Mouse (Mus musculus) adrenal gland, adult (tissue): ENCODE results near the gene Creb3l4.

Experiments
- DNase-seq, 2 experiments: peaks; one replicate each; pipeline ENCODE4 v3.0.0; 2022 to 2023; ENCODE audit warnings: low spot score in 1 of 2; ENCODE audit not compliant: inconsistent age in 2 of 2

The Creb3l4 gene

DNA sequence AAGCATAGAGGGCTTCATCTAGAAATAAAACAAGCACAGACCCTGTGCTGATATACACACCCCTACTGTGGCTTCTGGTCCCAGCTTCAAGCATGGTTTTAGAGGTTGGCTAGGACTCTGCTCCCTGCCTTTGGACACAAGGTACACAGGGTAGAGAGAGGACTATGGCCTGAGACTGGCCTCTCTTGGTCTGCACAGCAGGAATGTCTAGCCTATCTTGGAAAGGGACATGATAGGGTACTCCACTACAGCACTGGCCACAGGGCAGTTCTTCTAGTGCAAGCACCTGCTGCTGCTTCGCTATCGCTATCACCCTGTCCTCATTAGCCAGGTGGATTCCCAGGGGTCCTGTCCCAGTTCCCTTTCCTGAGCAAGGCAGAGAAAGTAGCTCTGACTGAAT, 2.1 kb downstream of the Creb3l4 start:
- DNase-seq = no peak

DNA sequence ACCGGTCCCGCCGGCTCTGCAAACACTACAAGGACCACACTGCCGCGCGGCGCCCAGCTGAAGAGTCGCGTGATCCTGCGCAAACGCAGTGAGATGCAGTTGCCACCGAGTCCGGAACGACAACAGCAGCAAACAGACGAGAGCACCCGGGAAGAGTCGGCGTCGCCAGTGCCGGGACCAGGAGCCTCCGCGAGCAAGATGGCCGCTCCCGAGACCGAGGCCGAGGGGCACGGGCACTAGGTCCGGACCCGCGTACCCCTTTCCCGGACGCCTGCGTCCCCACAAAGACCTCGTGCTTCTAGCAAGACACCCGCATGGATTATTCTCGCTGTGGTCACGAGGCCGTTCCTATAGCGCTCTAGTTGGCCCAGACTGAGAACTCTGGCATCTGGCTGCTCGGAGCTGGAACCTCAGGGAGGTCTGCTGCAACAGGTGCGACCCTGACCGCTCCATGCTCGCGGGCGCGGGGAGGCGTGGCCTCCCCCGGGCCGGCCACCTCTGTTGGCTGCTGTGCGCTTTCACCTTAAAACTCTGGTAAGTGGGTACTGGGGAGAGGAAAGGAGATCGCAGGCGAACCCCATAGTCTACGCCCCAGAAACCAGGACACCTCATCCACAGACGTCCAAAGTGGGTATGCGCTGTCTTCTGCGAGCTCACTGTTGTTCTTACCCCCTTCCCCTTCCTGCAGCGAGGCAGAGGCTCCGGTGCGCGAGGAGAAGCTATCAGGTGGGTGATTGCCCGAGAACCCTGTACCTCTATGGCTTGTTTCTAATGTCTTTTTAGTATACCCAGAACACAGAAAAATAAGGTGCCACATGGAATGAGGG, 11.6 kb downstream of the Creb3l4 start, which contains the start of gene Jtb:
Gene Jtb (plus strand): TSS at position 91 of the 827 bp plus-strand sequence.
- peak; percentile 96 to 97 for DNase-seq

DNA sequence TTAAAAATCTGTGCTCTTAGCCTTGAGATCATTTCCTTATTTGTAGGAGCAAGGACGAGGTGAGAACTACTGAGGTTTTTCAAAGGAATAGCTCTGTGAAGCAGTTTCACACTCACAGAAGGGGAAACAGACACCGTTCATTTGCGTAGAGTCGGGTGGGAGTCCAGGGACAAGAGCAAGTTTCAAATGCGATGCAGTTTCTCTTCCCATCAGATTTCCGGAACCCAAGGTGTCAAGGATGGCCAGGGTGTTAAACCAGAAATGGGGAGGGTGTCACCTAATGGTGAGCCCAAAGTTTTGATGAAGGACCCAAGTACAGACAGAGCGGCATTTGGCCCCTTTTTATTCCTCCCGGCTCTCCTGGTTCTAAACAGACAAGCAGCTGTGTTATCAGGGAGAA, 12.2 kb downstream of the Creb3l4 start:
- no peak for DNase-seq

DNA sequence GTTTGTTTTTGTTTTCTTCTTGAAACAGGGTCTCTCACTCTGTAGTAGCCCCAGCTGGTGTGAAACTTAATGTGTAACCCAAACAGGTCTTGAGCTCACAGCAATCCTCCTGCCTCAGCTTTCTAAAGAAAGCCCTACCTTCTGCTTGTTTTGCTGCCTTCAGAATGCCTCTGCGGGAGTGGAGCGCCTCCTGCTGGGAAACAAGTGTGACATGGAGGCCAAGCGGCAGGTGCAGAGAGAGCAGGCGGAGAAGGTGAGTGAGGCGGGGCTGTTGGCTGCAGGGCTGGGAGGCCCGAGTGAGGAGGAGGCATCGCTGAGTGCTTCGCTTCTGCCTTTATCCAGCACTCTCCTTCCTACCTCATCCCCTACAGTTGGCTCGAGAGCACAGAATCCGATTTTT, 19.0 kb downstream of the Creb3l4 start:
- DNase-seq = no peak

DNA sequence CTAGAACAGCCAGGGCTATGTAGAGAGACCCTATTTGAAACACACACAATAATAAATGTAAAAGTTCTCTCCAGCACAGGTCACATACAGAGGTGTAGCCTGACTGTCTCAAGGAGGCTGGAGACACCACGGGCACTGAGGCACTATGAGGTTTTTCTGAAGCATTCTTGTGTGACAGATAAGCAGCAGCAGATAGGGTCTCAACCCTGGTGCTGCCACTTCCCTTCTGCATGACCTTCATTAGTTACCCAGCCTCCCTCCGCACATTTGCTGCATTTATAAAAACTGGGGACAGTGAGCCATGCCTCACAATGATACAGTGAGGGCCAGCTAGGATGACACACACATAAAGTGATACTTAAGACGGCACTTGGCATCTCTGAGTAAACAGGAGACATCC, 20.4 kb downstream of the Creb3l4 start:
- no peak for DNase-seq

DNA sequence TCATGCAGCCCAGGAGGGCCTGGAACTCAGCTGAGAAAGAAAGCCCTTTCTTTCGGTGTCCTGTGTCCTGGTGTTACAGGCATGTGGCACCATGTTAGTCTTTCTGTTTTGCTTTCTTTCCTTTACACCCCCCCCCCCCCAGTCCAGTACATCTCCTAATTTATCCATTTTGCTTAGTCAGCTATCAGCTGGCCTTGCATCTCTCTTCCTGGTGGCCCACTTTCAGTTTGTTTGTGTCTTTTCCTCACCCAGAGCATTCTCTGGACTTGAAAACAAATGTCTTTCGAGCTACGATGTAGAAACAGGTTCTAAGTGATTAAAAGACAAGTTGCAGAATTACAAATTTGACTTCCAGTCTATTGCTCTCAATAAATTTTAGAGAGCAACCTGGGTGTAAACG, 20.9 kb downstream of the Creb3l4 start:
- DNase-seq = no peak

DNA sequence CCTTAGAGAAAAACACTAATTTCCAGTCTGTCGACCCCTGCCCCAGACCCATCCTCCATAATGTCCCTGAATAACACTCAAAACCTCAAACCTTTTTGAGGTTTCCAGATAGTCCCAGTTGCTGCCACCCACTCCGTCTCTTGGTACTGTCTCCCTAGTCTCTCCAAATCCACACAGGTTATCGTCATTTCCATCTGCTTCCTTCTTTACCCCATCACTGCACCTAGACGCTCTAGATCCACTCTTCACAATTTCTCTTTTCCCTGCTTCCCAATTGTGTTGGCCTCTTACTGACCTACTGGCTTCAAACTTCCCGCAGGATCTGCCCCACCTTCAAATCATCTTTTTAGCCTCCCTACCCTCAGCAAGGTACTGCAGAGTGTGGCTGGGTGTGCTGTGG, 22.2 kb downstream of the Creb3l4 start:
- peak in 1 of 2 experiments; percentile 60 for DNase-seq

DNA sequence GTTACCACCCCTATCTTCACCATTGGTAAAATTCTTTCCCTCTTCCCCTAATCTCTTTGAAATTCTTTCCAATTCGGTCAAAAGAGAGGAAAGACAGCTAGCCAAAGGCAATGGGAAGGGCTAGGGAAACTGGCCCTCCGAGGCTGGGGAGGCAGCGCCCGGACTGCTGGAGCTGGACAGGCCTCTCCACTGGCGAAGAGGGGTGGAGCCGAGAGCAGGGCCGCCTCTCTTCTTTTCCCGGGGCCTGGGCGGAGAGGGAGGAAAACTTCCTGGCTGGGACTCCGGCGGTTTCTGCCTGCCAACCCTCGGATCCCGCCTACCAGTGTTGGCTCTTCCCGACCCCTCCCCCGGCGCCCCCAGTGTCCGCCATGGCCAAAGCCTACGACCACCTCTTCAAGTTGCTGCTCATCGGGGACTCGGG, 22.8 kb downstream of the Creb3l4 start:
- DNase-seq = peak; percentile 89 to 96

DNA sequence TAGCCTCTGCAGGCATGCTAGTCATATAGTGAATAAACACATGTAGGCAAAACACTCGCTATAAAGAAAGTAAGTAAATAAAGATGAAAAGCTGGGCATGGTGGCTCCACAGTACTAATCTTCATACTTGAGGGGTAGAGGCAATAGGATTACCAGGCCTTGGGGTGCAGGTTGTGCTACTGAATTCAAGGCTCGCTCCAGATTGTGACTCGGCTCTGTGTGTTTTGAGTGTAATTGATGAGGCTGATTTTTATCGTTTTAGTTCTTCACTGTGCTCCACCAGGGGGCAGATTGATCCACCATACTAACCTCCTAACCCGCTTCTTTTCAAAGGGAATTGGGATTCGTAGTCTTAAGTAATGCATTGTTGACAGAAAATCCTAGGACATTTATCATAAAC, 23.2 kb downstream of the Creb3l4 start:
- peak; percentile 64 to 88 for DNase-seq

DNA sequence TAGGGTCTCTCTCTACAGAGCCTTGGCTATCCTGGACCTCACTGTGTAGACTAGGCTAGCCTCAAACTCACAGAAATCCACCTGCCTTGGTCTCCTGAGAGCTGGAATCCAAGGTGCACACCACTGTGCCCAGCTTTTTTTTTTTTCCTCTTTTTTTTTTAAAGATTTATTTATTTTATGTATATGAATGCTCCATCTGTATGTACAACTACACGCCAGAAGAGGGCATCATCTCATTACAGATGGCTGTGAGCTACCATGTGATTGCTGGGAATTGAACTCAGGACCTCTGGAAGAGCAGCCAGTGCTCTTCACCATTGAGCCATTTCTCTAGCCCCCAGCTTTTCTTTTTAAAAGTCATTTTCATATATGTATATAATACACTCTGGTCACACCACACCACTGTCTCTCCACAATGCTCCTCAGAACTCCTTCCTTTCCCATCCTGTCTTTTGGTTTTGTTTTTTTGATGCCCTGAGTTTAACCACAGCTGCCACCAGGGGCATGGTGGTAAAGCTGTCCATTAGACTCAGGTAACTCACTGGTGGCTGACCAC, 27.4 kb downstream of the Creb3l4 start:
- peak in 1 of 2 experiments; percentile 54 for DNase-seq

DNA sequence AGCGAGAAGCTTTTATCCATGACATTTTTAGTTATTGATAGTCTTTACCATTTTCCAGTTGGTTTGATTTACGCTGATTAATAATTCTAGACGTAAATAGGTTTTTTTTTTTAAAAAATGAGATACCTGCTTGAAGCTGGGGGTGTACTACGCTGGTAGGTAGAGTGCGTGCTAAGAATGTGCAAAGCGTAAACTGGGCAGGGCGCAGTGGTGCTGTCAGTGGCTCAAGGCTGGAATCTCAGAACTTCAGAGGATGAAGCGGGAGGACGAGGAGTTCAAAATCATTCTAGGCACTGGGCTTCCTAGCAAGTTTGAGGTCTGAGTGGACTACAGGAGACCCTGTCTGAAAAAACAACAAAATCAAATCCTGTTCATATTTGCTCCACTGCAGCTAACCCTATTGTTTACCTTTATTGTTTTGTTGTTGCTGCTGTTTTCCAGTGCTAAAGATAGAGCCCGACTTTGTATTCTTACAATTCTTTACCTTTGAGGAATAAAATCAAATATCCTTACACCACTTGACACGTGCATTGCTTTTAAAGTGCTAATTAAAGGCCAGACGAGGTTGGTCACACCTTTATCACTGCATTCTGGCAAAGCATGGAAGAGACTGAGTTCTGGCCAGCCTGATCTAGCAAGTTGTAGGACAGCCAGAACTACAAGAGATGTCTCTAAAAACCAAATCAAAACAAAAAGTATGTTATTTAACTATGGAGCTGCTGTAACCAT, 29.2 kb downstream of the Creb3l4 start:
- peak; percentile 51 to 80 for DNase-seq

DNA sequence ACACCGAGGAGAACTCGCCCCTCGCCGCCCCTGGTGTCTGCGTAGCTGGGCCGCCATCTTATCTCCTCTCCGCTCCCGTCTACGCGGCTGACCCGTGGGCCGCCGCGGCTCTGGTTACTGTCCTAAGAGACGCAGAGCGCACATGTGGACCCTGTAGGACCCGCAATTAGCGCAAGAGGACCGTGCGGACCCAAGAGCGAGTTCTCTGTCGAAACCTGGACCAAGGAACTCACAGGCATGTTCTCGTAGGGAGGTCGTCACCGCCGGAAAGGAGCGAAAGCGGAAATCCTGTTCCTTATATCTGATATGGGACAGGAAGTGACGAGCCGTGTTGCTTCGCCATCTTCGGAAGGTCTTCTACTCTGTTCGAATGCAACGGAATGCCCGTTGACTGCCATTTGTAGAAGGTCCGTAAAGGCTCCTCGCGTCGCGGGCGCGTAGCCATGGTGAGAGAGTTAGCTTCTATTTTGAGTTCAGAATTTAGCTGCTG, 29.9 kb downstream of the Creb3l4 start, which contains the start of the genes Rps27 and Rab13:
Gene Rps27 (minus strand): TSS at position 275 of the 490 bp plus-strand sequence.
Gene Rab13 (plus strand): TSS at position 319 of the 490 bp plus-strand sequence.
- peak; percentile 92 to 99 for DNase-seq

DNA sequence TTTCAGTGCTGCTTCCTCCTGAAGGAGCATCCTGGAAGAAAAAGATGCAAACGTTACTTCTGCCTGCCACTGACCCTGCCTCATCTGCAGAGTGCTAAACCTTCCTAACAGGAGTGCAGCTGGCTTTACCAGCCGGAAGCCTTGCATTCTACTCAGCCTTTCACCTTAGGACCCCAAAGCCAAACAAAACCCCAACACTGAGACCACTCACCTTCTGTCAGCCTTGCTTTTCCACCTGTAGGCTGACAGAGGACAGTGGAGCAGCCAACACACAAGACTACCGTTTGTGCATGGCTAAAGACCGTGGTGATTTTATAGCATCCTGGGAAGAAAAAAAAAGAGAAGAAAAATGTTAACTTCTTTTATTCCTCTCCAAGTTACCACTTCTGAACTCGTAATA, 30.6 kb downstream of the Creb3l4 start:
- peak in 1 of 2 experiments; percentile 64 for DNase-seq

DNA sequence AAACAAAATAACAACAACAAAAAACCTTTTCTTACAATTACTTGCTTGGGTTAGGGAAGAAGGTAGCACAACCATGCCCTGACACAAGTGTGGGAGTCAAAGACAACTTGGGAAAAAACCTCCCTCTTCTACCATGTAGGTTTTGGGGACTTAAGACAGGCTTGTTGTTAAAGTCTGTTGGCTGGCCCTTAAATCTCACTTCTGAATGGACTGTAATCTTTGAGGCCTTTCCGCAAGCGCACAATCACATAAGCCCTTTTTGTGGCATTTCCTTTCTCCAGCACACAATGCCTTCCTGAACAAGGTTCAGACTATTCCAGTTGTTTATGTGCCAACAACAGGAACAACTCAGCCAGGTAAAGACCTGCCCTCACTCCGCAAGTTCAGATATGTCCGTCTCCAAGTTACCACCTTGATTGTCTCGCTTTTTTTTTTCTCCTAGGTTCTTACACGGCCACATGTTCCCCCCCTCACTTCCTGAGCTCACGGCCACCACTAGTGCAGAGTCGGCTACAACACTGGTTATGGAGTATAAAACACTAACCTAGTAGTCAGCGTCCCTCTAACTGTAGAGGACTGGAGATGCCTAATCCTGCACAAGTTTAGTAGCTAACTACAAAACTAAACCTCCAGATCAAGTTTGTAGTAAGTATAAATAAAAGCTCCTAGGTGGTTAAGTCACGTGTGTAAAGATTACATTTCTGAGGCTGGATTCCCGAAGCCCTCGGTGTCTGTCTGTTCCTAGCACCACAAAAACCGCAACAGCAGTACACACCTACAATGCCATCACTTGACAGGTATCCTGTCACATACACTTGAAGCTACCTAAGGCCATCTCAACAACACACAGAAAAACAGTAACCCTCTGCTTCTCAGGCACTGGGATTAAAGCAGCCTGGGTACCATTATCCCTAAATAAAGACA, 31.6 kb downstream of the Creb3l4 start:
- peak in 1 of 2 experiments; percentile 55 for DNase-seq

DNA sequence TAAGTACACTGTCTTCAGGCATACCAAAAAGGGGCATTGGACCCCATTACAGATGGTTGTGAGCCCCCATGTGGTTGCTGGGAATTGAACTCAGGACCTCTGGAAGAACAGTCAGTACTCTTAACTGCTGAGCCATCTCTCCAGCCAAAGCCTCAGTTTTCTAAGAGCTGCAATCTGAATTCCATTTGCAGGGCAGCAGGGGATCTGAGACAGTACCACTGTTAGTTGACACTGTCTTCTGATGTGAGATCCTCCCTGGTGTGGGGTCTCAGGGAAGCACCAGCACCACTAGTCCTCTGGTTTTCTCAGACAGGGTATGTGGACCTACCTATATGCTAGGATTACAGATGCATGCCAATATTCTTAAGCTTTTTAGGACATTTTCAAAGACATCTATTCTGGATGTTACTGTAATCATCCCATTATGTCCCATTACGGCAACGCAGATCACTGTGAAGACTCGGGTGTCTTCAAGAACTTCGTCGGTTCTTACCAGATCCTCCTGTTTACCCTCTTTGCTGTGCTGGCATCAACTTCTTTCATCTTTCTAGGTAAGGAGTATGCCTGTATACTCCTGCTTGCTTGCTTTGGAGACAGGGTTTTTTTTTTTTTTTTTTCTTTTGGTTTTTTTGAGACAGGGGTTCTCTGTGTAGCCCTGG, 33.3 kb downstream of the Creb3l4 start:
- no peak for DNase-seq

DNA sequence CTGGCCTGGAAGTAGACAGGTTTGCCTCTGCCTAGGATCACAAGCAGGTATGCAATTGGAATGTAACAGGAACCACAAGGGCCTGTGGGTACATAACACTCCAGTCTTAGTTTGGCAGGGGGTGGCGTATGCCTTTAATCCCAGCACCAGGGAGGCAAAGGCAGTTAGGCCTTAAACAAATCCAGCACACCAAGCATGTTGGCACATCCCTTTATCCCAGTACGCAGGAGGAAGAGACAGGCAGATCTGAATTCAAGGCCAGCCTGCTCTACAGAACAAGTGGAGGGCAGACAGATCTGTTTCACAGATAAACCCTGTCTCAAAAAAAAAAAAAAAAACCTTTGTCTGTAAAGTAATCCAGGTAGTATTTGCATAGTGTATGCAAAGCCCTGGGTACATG, 34.6 kb downstream of the Creb3l4 start:
- peak; percentile 37 to 55 for DNase-seq

DNA sequence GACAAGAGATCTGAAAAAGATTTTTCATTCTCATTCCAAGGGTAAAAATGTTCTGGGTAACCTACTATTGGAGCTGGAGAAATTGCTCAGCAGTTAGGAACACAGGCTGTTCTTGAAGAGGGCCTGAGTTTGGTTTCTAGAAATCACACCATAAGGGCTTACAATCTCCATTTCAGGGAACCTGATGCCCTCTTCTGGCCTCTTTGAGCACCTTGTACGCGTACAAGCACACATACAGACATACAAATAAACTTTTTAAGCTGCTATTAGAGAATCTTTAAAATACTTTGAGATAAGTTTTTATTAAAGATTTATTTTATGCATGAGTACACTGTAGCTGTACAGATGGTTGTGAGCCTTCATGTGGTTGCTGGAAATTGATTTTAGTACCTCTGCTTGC, 38.7 kb downstream of the Creb3l4 start:
- DNase-seq = no peak

DNA sequence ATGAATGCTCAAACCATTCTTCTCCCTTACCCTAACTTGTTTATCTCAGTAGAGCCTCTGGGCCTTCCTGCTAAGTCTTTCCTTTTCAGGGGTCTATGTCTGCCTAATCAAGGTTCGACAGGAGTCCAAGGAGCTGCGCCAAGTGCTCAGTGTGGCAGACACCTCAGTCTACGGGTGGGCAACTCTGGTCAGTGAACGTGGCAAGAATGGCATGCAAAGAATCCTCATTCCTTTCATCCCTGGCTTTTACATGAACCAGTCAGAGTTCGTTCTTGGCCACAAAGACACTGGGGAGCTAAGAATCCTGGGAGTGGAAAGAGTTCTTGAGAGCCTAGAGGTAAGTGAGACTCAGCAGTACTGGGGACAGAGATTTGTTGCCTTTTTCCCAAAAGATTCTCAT, 39.7 kb downstream of the Creb3l4 start:
- DNase-seq = no peak

DNA sequence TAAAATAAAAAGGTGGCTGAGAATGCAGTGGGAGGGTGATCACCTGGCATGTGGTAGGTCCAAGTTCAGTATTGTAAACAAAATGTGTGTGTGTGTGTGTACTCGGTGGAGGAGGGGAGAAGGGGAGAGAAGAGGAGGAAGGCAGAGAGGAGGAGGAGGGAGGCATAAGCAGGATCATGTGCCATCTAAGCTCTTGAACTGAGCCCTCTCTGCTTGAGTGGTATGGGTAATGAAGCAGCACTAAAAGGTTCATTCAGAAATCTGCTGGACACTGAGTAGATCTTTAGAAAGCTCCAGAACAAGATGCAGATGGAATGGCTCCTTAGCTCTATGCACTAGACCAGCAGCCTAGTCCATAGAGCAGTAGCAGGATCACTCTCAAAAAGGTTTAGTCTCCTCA, 40.4 kb downstream of the Creb3l4 start:
- DNase-seq = no peak

DNA sequence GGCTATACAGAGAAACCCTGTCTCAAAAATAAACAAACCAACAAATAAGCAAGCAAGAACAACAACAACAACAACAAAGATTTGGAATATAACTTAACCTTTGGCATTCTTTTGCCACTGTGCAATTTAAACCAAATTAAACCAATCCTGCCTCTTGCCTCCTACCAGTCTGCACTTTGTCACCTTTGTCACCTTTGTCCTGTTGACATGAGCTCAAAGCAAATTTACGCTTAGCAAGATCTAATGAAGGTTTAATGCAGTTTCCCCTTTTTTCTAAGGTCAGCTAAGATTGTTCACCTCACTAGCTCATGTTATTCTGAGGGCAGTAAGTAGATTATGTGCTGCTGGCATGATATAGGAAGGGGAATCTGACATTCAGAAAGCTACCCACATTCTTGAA, 45.8 kb downstream of the Creb3l4 start:
- DNase-seq = no peak
